Mouse (Mus musculus) liver, postnatal 0 days (tissue): ENCODE measurements around the gene B4galt2.

Source experiments
- CTCF ChIP-seq: sonication (generic); IDR thresholded peaks from 2 replicates; pipeline ENCODE4 v1.5.1; 2016; ENCODE audit warnings: antibody characterized with exemption, low read depth
- EP300 ChIP-seq: IDR thresholded peaks from 2 replicates; pipeline ENCODE4 v1.6.1; 2016; ENCODE audit warnings: antibody characterized with exemption, low read depth, mild to moderate bottlenecking

GRCm38 (mm10) chr4:117836204-117836767 is 47.0 kb downstream of the B4galt2 start:
- TF ChIP-seq CTCF (no peak), EP300 (no peak)
